Mouse (Mus musculus) embryonic stem cell, embryonic (primary cell): ENCODE data around the gene Gipc3.

Source experiments
- CTCF ChIA-PET, 4 experiments: fragments of 300-600 bp in 2 of 4; fragments of 350-600 bp in 2 of 4; sonication (Branson Sonifier 250); formaldehyde crosslinking; loops; one replicate each; lab custom pipeline; 2022; ENCODE audit warnings: inconsistent platforms in 2 of 4; lab: Charles Lee
- POLR2A ChIA-PET, 4 experiments: fragments of 300-600 bp in 2 of 4; fragments of 350-600 bp in 2 of 4; sonication (Branson Sonifier 250); formaldehyde crosslinking; loops; one replicate each; lab custom pipeline; 2022; ENCODE audit warnings: antibody characterized with exemption in 4 of 4, inconsistent platforms in 1 of 4; lab: Charles Lee

The Gipc3 gene

DNA sequence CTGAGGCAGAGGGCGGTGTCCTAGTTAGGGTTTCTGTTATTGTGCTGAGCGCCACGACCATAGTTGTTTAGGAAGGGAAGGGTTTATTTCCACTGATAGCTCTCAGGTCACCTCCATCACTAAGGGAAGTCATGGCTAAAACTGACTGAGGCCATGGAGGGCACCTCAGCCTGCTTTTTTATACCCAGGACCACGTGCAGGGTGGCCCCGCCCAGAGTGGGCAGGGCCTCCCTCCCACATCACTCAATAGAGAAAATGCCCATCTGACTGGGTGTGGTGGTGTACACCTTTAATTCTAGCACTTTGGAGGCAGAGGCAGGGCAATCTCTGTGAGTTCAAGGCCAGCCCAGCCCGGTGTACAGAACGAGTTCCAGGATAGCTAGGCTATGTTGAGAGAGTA is 28.9 kb downstream of the Gipc3 start:
- CTCF ChIA-PET: interaction anchor here in 3 of 4 experiments (0.6 to 4.5 kb wide), 5 partner anchors 8 to 50 kb away, joined by 3 to 85 read pairs (median 3); partner anchors contain the start of genes Pip5k1c (in 1 of the 3) and Tjp3 (in 1 of the 3)
- POLR2A ChIA-PET: interaction anchor here in 3 of 4 experiments (1.0 to 9.8 kb wide), 6 partner anchors 9 to 123 kb away, joined by 3 to 85 read pairs (median 4); partner anchors contain the start of genes Pip5k1c (in 2 of the 3) and Tjp3 (in 1 of the 3)

DNA sequence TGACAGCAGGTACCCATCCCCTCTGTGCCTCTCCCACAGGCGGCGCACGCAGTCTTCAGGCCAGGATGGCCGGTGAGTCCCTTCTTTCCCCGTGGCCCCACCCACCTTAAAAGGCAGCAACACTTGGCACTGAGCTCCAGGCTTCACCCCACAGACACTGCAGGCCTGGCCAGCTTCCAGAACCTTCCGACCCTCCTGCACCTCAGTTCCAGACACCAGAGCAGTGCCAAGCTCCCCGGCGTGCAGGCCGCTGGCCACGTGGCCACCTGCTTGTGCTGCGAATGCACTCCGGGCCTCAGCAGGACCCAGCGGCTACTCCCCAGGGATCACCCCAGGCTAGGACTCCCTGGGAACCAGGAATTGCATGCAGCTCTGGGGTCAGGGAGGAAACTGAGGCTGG is 29.5 kb downstream of the Gipc3 start:
- POLR2A ChIA-PET: interaction anchor here in 3 of 4 experiments (0.9 to 9.8 kb wide), 5 partner anchors 8 to 21 kb away, joined by 3 to 85 read pairs (median 3); partner anchors contain the start of genes Pip5k1c (in 3 of the 3) and Tjp3 (in 1 of the 3)
- CTCF ChIA-PET: interaction anchor here in 2 of 4 experiments (0.6 to 1.7 kb wide), 3 partner anchors 8 to 50 kb away, joined by 3 to 10 read pairs (median 3); no protein-coding TSS in a partner anchor

DNA sequence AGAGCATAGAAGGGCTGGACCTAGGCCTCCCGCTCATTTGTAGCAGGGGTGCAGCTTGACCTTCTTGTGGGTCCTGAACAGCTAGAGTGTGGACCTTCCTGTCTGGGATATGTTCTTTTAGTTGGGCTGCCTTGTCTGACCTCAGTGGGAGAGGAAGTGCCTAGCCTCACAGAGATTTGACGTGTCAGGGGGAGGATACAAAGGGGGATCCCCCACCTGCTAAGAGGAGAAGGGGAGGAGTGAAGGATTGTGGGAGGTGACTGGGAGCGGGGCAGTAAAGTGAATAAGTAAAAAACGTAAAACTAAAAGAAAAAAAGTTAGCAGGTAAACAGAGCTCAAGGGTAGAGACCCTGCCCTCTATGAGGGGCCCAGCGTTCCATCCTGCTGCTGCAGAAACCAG is 33.5 kb downstream of the Gipc3 start:
- ChIA-PET POLR2A (interaction anchor here in 2 of 4 experiments (1.5 to 9.8 kb wide), 4 partner anchors 11 to 16 kb away, joined by 6 to 85 read pairs (median 10); partner anchors contain the start of genes Cactin (in 2 of the 2), Pip5k1c (in 1 of the 2) and Tjp3 (in 1 of the 2)), CTCF (interaction anchor here in 1 of 4 experiments (1.2 to 3.4 kb wide), 3 partner anchors 17 to 32 kb away, joined by 3 to 14 read pairs (median 4); partner anchors contain the start of genes Pip5k1c and Tjp3)

DNA sequence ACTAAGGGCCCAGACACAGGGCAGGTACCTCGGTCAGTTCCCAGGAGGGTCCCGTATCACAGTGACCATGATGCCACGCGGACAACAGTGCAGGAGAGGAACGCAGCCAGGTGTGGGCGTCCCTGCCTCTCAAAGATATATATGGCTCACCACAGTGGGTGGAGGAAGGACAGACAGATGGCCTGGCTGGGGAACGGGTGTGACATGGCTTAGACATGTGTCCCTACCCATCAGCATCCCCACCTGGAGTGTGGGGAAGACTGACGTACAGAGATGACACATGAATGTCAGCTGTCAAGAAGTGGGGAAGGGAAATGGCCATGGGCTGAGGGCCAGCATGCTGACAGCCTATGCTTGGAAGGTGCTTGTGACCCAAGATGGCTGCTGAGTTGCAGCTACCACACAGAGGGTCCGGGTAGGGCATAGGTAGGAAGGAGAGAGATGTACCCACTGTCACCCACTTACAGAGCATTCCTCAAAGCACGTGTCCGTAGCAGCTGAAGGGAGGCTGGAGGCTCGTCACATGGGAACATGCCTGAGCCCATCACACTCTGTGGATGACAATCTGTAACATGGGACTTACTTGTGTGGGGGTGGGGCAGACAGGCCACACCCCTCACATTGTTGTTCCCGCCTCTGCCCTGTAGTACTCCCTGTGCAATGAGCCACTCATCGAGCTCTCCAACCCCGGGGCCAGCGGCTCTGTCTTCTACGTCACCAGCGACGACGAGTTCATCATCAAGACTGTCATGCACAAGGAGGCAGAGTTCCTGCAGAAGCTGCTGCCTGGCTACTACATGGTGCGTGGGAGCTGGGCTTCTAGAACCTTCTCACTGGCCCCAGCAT is 36.0 kb downstream of the Gipc3 start:
- ChIA-PET CTCF (interaction anchor here (0.5 to 8.6 kb wide), 13 partner anchors 9 to 109 kb away, joined by 3 to 263 read pairs (median 5); partner anchors contain the start of genes Tjp3 (in 3 of the 4), Pip5k1c (in 2 of the 4) and Cactin (in 1 of the 4)), POLR2A (interaction anchor here (0.6 to 8.6 kb wide), 10 partner anchors 9 to 42 kb away, joined by 3 to 79 read pairs (median 5); partner anchors contain the start of genes Pip5k1c (in 3 of the 4), Cactin (in 2 of the 4) and Tjp3 (in 1 of the 4))

DNA sequence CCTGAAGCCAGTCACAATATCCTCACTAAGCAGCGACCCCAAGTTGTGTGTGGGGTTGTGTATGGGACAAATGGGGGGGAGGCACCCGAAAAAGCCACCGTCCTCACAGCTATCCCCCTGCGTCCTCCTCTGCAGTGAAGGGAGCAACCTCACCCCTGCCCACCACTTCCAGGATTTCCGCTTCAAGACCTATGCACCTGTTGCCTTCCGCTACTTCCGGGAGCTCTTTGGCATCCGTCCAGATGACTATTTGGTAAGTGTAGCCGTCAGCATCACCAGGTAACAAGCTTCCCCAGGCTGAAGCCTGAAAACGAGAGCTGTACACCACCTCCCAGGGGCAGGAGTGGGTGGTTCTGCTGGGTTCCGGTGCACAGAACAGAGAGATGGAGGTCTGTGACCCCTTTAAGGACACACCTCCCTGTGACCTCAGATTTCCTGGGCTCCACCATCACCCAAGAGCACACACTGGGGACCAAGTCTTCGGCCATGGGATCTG is 36.8 kb downstream of the Gipc3 start:
- ChIA-PET CTCF (interaction anchor here (0.7 to 8.6 kb wide), 21 partner anchors 8 to 85 kb away, joined by 3 to 263 read pairs (median 9); partner anchors contain the start of genes Pip5k1c (in 3 of the 4), Tjp3 (in 2 of the 4), Cactin (in 1 of the 4) and Gipc3 (in 1 of the 4)), POLR2A (interaction anchor here (0.6 to 8.6 kb wide), 15 partner anchors 10 to 201 kb away, joined by 3 to 79 read pairs (median 6); partner anchors contain the start of genes Cactin (in 3 of the 4), Pip5k1c (in 2 of the 4) and Tjp3 (in 1 of the 4))

DNA sequence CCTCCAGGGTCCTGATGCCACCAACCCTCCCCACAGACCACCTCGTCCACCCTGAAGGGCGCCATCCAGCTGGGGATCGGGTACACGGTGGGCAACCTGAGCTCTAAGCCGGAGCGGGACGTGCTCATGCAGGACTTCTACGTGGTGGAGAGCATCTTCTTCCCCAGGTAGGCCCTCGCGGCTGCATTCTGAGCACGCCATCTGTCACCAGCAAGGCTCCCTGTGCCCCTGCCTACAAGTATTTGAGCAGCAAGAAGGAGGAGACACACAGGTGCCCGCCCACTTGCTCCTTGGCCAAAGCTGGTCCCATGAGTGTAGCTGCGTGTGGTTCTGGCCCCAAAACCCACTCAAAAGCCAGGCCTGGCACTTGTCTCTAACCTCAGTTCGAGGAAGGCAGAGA is 37.4 kb downstream of the Gipc3 start:
- ChIA-PET POLR2A (interaction anchor here (0.7 to 8.6 kb wide), 26 partner anchors 8 to 201 kb away, joined by 3 to 79 read pairs (median 5); partner anchors contain the start of genes Pip5k1c (in 4 of the 4), Cactin (in 3 of the 4) and Tjp3 (in 2 of the 4)), CTCF (interaction anchor here (0.7 to 8.6 kb wide), 58 partner anchors 8 to 882 kb away, joined by 3 to 263 read pairs (median 5); partner anchors contain the start of genes Pip5k1c (in 4 of the 4), Cactin (in 3 of the 4), Tjp3 (in 3 of the 4) and Hmg20b (in 2 of the 4))

DNA sequence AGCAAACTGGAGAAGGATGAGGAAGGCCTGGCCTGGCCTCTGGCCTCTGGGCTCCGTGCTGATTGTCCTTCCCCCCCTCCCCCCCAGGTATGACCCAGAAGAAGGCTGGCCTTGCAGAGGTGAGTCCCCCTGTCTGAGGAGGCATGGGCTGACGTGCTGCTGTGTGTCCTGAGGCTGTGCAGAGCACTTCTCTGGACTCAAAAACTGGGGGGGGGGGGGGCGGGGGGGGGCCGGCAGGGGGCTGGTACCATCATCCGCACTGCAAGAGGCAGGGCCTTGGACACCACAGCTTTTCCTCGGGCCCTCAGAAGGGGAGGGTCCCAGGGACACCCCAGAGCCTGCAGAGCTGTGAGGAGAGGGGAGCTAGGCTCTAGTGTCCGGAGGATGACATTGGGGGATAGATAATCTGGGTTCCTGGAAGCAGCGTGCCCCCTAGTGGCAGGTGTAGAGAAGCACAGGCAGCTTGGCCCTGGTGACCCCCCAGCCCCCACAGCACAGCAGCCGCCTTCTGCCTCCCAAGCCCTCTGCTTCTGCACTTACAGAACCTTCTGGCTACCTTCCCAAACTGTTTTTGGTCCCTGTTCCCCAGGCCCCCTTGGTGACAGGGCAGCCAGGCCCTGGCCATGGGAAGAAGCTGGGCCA is 38.3 kb downstream of the Gipc3 start:
- POLR2A ChIA-PET: interaction anchor here (0.7 to 8.6 kb wide), 34 partner anchors 9 to 718 kb away, joined by 3 to 79 read pairs (median 4); partner anchors contain the start of genes Cactin (in 4 of the 4), Pip5k1c (in 4 of the 4) and Tjp3 (in 2 of the 4)
- CTCF ChIA-PET: interaction anchor here (0.5 to 8.6 kb wide), 88 partner anchors 8 to 881 kb away, joined by 3 to 263 read pairs (median 4); partner anchors contain the start of genes Pip5k1c (in 4 of the 4), Cactin (in 3 of the 4), Tjp3 (in 3 of the 4) and Hmg20b (in 2 of the 4)

DNA sequence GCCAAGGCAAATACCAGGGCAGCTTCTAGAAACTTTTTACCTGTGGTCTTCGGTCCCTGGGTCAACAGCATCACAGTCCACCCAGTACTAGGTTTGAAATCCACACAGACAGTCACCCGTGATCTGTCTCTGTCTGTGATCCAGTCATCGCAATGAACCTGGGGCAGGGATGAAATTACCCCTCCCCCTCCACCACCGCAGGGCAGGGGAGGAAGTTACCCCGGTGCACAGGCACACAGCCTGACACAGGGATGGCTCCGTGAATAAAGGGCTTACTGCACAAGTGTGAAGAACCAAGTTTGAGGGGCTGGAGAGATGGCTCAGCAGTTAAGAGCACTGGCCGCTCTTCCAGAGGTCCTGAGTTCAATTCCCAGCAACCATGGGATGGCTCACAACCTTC is 39.3 kb downstream of the Gipc3 start:
- ChIA-PET POLR2A (interaction anchor here (0.6 to 8.6 kb wide), 13 partner anchors 9 to 246 kb away, joined by 3 to 79 read pairs (median 7); partner anchors contain the start of genes Pip5k1c (in 3 of the 4), Cactin (in 2 of the 4) and Tjp3 (in 2 of the 4)), CTCF (interaction anchor here in 3 of 4 experiments (2.7 to 8.6 kb wide), 4 partner anchors 11 to 17 kb away, joined by 20 to 263 read pairs (median 66); partner anchors contain the start of genes Pip5k1c (in 2 of the 3), Tjp3 (in 2 of the 3) and Cactin (in 1 of the 3))

DNA sequence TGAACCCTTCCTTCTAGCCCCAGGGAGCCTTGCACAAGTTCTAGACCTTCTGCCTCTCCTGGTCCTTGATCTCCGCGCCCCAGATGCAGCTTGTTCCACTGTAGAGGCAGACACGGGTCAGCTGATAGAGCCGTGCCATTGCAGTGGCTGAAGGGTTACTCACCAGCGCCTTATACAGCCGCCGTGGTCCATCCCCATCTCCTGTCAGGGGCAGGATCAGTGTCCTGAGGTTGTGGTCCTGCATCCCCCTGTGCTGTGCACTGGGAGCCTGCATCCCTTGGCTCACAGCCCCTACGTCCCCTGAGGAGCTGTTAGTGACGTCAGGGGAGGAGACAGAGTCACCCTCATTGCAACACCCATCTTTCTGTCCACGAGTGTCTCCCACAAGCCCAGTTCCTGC is 39.8 kb downstream of the Gipc3 start:
- CTCF ChIA-PET: interaction anchor here in 3 of 4 experiments (0.6 to 8.6 kb wide), 6 partner anchors 11 to 247 kb away, joined by 3 to 263 read pairs (median 16); partner anchors contain the start of genes Pip5k1c (in 3 of the 3) and Tjp3 (in 2 of the 3)

DNA sequence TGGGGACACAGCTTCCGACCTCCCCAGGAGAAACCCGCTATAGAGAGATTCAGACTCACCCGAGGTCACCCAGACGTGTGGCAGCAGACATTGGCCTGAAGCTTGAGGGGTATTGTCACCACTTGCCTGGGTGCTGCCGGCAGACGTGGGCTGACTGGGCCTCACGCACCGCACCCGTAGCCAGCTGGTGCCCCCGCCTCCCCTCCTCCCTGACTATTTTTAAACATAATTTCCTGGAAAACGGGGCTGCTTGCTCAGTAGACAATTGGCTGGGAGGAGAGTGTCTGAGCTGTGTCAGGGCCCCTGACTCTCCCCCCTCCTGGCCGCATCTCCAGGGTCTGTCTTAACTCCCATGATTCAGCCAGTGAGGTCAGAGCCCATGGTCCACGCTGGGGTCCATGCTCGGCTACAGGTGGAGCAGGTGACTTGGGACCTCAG is 40.3 kb downstream of the Gipc3 start:
- ChIA-PET CTCF (interaction anchor here in 3 of 4 experiments (0.6 to 8.6 kb wide), 10 partner anchors 10 to 247 kb away, joined by 3 to 263 read pairs (median 6); partner anchors contain the start of genes Pip5k1c (in 3 of the 3), Tjp3 (in 2 of the 3) and Cactin (in 1 of the 3)), POLR2A (interaction anchor here in 3 of 4 experiments (0.6 to 8.6 kb wide), 16 partner anchors 8 to 875 kb away, joined by 3 to 79 read pairs (median 4); partner anchors contain the start of genes Cactin (in 3 of the 3), Pip5k1c (in 2 of the 3) and Tjp3 (in 2 of the 3))

More for the DNA sequence above, 39.8 kb downstream of the Gipc3 start:
- POLR2A ChIA-PET: interaction anchor here (0.6 to 8.6 kb wide), 14 partner anchors 8 to 247 kb away, joined by 3 to 79 read pairs (median 4); partner anchors contain the start of genes Cactin (in 3 of the 4), Pip5k1c (in 2 of the 4) and Tjp3 (in 2 of the 4)

DNA sequence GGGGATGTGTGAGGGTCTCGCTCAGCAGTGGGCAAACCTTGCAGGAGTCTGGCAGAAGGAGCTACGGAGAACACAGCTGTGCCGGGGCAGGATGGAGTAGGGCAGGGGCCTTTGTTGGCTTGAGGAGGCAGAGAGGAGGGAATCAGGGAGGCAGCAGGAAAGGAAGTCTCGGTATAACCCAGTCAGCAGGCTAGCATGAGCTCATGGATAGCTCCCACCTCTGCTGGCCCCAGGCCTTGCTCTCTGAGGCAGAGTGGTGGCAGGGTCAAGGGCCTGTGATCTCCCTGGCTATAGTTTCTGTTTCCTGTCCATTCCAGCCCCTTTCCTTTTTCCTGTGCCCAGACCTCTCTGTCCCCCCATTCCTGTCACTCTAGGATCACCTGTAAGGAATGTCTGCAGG is 40.8 kb downstream of the Gipc3 start:
- ChIA-PET POLR2A (interaction anchor here in 3 of 4 experiments (0.6 to 8.6 kb wide), 15 partner anchors 9 to 876 kb away, joined by 3 to 79 read pairs (median 3); partner anchors contain the start of genes Cactin (in 3 of the 3), Pip5k1c (in 2 of the 3) and Tjp3 (in 2 of the 3)), CTCF (interaction anchor here in 3 of 4 experiments (0.6 to 8.6 kb wide), 9 partner anchors 10 to 99 kb away, joined by 3 to 263 read pairs (median 10); partner anchors contain the start of genes Pip5k1c (in 3 of the 3), Tjp3 (in 2 of the 3) and Cactin (in 1 of the 3))

DNA sequence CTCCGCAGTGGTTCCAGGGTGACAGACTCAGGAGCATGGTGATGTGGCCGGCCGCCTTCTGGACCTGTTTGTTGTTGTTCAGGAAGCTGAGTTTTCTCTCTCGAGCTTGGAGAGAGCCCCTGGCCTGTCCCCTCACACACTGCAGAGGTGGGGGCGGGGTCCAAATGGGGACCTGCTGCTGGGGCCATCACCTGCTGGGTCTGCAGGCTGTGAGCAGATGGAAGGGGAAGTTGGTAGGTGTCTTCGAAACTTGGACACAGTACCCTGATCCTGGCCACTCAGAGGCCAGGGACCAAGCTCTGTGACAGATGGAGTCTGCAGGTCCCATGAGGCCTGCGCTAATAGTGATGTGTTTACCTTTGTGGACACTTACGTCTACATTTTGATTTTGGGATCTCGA is 41.7 kb downstream of the Gipc3 start:
- POLR2A ChIA-PET: interaction anchor here in 2 of 4 experiments (1.0 to 8.6 kb wide), 4 partner anchors 9 to 20 kb away, joined by 3 to 79 read pairs (median 6); partner anchors contain the start of genes Pip5k1c (in 2 of the 2), Cactin (in 1 of the 2) and Tjp3 (in 1 of the 2)
- CTCF ChIA-PET: interaction anchor here in 3 of 4 experiments (1.8 to 8.6 kb wide), 4 partner anchors 9 to 16 kb away, joined by 10 to 263 read pairs (median 62); partner anchors contain the start of genes Pip5k1c (in 3 of the 3) and Tjp3 (in 2 of the 3)

DNA sequence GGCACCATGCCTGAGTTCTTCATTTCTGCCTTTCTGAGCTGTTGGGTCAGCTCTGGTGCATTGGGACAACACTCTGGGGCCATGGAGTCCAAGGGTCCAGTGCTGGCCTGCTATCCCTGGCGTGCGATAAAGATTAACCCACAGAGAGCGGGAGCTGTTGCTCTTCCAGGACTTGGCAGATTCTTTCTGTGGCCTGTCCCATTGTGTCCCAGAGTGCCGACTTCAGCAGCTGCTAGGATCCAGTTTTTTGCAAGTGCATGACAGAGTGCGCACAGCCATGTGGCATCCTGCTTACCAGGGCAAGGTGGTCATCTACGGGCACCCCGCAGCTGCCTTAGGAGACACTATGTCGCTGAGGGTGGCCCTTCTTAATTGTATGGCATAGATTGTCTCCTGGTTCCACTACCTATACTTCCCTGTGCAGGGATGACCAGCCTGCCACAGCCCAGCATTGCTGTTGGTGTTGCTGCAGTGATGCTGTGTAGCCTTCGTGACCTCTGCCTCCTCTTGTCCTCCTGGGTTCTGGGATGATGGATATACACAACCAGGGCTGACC is 42.6 kb downstream of the Gipc3 start:
- ChIA-PET CTCF (interaction anchor here in 2 of 4 experiments (0.5 to 8.6 kb wide), 3 partner anchors 8 to 419 kb away, joined by 3 to 263 read pairs (median 112); partner anchors contain the start of genes Pip5k1c (in 2 of the 2) and Tjp3 (in 2 of the 2)), POLR2A (interaction anchor here in 2 of 4 experiments (0.7 to 8.6 kb wide), 6 partner anchors 8 to 371 kb away, joined by 3 to 79 read pairs (median 3); partner anchors contain the start of genes Pip5k1c (in 2 of the 2), Cactin (in 1 of the 2), Gadd45b (in 1 of the 2) and Tjp3 (in 1 of the 2))

DNA sequence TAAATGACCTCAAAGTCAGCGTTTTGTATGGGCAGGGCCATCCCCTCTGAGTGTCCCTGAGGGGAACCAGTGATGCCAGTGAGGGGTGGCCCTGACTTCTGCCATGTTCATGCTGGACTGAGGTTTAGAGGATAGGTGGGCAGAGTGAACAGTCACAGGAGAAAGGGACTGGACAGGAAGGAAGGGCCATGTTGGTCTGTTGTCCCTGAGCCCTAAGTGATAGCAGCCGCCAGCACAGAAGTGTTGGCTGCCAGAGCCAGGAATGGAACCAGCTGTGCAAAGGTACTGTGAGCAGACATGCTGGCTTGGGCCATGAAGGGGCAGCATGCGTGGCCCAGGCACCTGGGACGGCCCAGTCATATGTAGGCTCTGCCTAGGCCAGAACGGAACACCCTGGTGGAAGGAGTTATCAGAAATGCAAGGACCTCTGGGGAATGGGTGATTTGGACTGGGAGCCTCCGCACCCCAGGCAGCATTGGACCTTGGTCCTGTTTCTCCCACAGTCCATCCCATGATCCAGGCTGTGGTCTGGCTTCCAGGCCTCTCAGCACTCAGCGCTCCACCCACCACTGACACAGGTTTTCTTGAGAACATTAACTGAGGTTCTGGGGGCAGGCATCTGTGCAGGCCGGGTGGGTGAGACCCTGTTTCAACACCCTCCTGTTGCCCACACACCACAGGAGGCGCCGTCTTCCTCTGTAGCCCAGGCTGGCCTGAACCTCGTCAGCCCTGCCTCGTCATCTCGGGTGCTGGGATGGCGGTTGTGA is 43.3 kb downstream of the Gipc3 start:
- ChIA-PET CTCF (interaction anchor here in 1 of 4 experiments (8.6 kb wide), 1 partner anchor 9 kb away, joined by 112 read pairs; the partner anchor contains the start of genes Pip5k1c and Tjp3), POLR2A (interaction anchor here in 2 of 4 experiments (0.9 to 8.6 kb wide), 5 partner anchors 8 to 47 kb away, joined by 3 to 79 read pairs (median 31); partner anchors contain the start of genes Cactin (in 1 of the 2), Pip5k1c (in 1 of the 2) and Tjp3 (in 1 of the 2))
